Mouse (Mus musculus) midbrain, embryonic 16.5 days (tissue): ENCODE measurements around the gene Mrpl2. TPM values are rescaled to one million over a fixed set of nuclear protein-coding genes. Genes with fewer than 3 reads are reported as not detected.

ENCODE experiments used
- ATAC-seq: fragments of 200-750 bp; cut with Nextera tagmentation; 2 replicates; pipeline ENCODE4 v1.8.0; 2017; ENCODE audit warnings: moderate TSS enrichment
- H3K27ac ChIP-seq: fragments of 300-500 bp; sonication (generic); 2 replicates; pipeline ENCODE4 v1.5.1; 2014; ENCODE audit warnings: mild to moderate bottlenecking, low read length, mixed read lengths
- H3K27me3 ChIP-seq: fragments of 300-500 bp; sonication (generic); 2 replicates; pipeline ENCODE4 v1.6.1; 2014; ENCODE audit warnings: low read depth, low read length, mixed read lengths; ENCODE audit not compliant: control insufficient read depth, insufficient read depth
- H3K36me3 ChIP-seq: fragments of 300-500 bp; sonication (generic); 2 replicates; pipeline ENCODE4 v1.6.1; 2014; ENCODE audit warnings: mild to moderate bottlenecking, low read length, moderate library complexity, mixed read lengths; ENCODE audit not compliant: control insufficient read depth, insufficient read depth
- H3K4me1 ChIP-seq: fragments of 300-500 bp; sonication (generic); 2 replicates; pipeline ENCODE4 v1.6.1; 2014; ENCODE audit warnings: mild to moderate bottlenecking, low read length, mixed read lengths; ENCODE audit not compliant: control insufficient read depth, insufficient read depth
- H3K4me2 ChIP-seq: fragments of 300-500 bp; sonication (generic); 2 replicates; pipeline ENCODE4 v1.6.1; 2014; ENCODE audit warnings: mild to moderate bottlenecking, low read length, mixed read lengths
- H3K4me3 ChIP-seq: fragments of 300-500 bp; sonication (generic); 2 replicates; pipeline ENCODE4 v1.5.1; 2014; ENCODE audit warnings: low read depth, mild to moderate bottlenecking, low read length, moderate library complexity, mixed read lengths
- H3K9ac ChIP-seq: fragments of 300-500 bp; sonication (generic); 2 replicates; pipeline ENCODE4 v1.6.1; 2014; ENCODE audit warnings: low read depth, low read length, mixed read lengths
- H3K9me3 ChIP-seq: fragments of 300-500 bp; sonication (generic); replicated peaks from 2 replicates; pipeline ENCODE4 v1.6.1; 2014; ENCODE audit warnings: mild to moderate bottlenecking, low read length, mixed read lengths; ENCODE audit not compliant: control insufficient read depth, poor library complexity, severe bottlenecking
- WGBS: fragments of 180-500 bp; shearing (Covaris S2); extraction: QIAGEN DNeasy Blood & Tissue Kit; methylation state at CpG from one replicate; pipeline ENCODE4 v1.1.7; 2014; 5-methylcytosine and 5-hydroxymethylcytosine counted together
- polyA plus RNA-seq: library from polyadenylated mRNA; unstranded; fragments of >200 nt; fragmentation: Nextera tagmentation; extraction: Ambion mirVana; gene quantifications from 2 replicates; pipeline ENCODE4 v1.2.1, GENCODE M21; 2015

Mrpl2 gene
- polyA plus RNA-seq, 1 experiment from 2014 or later, result 60.8 TPM

DNA sequence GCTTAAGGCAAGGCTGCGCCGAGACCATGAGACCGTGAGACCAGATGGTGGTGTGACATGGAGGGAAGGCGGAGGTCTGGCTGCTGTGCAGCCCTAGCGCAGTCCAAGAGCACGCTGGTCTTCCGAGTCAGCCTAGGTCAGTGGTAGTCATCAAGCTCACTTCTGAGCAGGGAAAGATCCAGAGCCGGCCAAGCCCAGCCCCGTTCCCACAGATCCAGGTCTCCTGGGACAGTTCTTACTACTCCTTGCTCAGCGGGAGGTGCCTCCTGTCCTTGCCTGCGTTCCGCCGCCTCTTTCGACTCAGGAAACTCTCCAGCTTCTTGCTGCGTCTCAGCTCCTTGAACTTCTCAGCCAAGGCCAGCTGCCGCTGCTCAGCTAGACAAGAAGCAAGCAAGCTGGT is 21.7 kb downstream of the Mrpl2 start:
- peaks cover 46% of the 10 kb centered on the region for H3K36me3 ChIP-seq
- WGBS, result 95% methylated on average over 16 of the region's 16 CpGs
- no peak overlapping the region for H3K4me2 ChIP-seq

DNA sequence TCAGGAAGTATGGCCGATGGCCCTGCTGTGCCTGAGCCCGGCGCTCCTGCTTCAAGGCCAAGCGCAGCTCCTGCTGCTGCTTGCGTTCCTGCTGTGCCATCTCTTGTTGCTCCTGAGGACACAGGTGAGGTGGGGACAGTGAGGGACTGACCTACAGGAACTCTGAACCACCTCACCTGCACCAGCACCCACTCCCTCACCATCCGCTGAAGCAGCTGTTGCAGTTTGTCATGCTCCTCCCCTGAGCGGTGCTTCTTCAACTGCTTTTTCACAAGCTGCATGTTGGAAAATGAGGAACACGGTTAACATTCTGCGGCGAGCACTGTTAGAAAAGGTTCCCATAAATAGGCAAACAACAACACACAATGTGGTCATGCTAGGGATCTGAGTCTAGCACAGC is 23.9 kb downstream of the Mrpl2 start:
- Histone ChIP-seq H3K9me3 (no peaks in the 10 kb centered on the region), H3K27me3 (no peaks in the 10 kb centered on the region), H3K4me1 (peaks cover 18% of the 10 kb centered on the region), H3K4me3 (no peak overlapping the region), H3K9ac (no peak overlapping the region), H3K27ac (no peak overlapping the region), H3K4me2 (no peak overlapping the region), H3K36me3 (peaks cover 31% of the 10 kb centered on the region)
- ATAC-seq, result no peak
- 98% methylated on average over 10 of the region's 10 CpGs for WGBS

More for the DNA sequence above, 21.7 kb downstream of the Mrpl2 start:
- no peaks in the 10 kb centered on the region for H3K27me3 ChIP-seq
- peaks cover under 1% of the 10 kb centered on the region for H3K4me1 ChIP-seq
- H3K9me3 ChIP-seq, result no peaks in the 10 kb centered on the region
- no peak overlapping the region for H3K4me3 ChIP-seq
- ATAC-seq, result no peak
- H3K27ac ChIP-seq, result no peak overlapping the region
- H3K9ac ChIP-seq, result no peak overlapping the region

DNA sequence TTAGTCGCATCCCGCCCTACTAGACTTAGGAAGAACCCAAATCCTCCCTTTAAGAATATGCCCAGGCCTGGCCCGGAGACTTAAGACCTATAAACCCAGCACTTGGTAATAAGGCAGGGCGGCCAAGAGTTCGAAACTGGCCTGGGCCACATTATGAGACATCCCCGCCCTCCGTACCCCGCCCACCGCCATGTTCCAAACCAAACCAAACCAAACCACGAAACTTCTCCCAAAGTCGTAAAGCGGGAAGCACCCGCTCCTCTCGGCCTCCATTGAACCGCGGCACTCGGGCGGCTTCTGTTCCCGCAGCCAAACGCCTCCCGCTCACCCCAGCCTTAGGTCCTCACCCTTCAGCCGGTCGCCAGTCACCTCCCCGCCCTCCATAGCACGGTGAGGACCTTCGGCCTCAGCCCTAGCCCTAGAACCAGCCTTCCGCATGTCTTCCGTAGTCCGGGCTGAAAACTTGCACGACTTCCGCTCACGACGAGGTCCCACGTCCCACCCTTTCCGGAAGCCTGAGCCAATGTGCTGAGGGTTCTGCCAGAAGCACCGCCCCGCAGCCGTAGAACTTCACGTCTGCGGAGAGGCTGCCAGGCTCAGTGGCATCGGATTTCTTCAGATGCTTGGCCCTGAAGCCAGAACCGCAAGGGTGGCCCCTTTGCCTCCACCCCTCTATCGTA is 28.0 kb downstream of the Mrpl2 start, which contains the start of gene Rrp36:
Rrp36 (minus strand) TSS at position 503 of the 680 bp plus-strand sequence.
- under 1% methylated on average over 43 of the region's 43 CpGs for WGBS
- peak; percentile 91 for ATAC-seq
- Histone ChIP-seq H3K4me2 (peak within 1 kb of the TSS; percentile 89), H3K27ac (peak within 1 kb of the TSS; percentile 72), H3K4me1 (peaks cover 25% of the 10 kb centered on the region), H3K9me3 (no peaks in the 10 kb centered on the region), H3K36me3 (peaks cover 34% of the 10 kb centered on the region), H3K27me3 (no peaks in the 10 kb centered on the region), H3K4me3 (peak within 1 kb of the TSS; percentile 88), H3K9ac (peak within 1 kb of the TSS; percentile 69)

DNA sequence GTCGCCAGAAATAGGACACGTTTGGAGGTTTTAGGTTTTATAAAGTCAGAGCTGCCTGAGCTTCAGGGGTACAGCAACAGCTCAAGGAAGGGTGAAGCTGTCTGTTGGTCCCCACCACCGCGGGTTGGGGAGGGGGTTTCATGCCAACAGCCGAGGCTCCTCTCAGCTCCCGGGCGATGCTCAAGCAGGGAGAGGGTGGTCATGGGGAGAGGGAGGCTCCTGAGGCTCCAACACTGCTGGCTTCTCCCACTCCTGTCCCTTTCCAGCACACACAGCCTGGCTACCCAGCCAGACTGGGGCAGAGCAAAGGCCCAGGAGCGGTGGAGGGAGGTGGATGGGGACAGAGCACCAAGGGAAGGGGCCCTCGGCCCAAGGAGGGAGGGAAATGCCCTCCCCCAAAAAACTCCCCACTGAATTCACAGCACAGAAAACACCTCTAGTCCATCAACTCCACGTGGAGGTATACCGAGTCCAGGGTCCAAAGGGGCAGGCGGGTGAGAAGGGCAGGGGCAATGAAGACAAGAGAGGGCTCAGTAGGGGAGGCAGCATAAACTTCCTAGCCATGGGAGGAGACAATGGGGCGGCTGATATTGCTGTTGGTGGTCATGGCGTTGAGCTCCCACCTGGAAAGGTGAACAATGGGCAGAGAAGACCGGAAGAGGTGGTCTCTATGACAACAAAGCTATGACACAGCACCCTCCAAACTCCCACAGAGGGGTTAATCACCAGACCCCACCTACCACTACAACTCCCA is 28.7 kb downstream of the Mrpl2 start:
- no peaks in the 10 kb centered on the region for H3K27me3 ChIP-seq
- H3K27ac ChIP-seq, result peak overlapping the region; percentile 72
- ATAC-seq, result peak; percentile 46
- peak overlapping the region; percentile 89 for H3K4me2 ChIP-seq
- H3K4me1 ChIP-seq, result peaks cover 32% of the 10 kb centered on the region
- peak overlapping the region; percentile 88 for H3K4me3 ChIP-seq
- no peaks in the 10 kb centered on the region for H3K9me3 ChIP-seq
- peak overlapping the region; percentile 60 for H3K9ac ChIP-seq
- H3K36me3 ChIP-seq, result peaks cover 27% of the 10 kb centered on the region
- 17% methylated on average over 14 of the region's 15 CpGs for WGBS

DNA sequence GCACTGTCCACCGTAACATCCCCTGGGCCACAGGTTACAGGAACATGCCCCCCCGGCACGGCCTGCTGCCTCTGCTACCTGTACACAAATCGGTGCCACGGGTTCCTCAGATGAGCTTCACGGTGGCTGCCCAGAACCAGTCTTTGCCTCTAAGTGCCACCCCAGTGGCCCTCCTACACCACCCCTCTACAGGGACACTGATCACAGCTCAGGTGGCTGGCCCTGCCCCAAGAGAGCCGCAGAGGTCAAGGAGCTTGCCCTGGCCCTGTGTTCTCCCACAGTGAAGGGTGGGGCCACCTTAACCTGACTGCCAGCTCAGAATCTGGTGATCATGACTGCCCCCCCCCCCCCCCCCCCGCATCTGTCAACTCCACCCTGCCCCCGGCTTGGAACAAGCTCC is 32.4 kb downstream of the Mrpl2 start, which contains the start of gene Mea1:
Mea1 (plus strand) TSS at position 378 of the 400 bp plus-strand sequence.
- Histone ChIP-seq H3K9ac (peak within 1 kb of the TSS; percentile 82), H3K27ac (no peak within 1 kb of the TSS), H3K9me3 (no peaks in the 10 kb centered on the region), H3K36me3 (peaks cover 26% of the 10 kb centered on the region), H3K27me3 (no peaks in the 10 kb centered on the region), H3K4me3 (peak within 1 kb of the TSS; percentile 75), H3K4me1 (peaks cover 35% of the 10 kb centered on the region), H3K4me2 (peak within 1 kb of the TSS; percentile 77)
- WGBS, result 88% methylated on average over 8 of the region's 9 CpGs
- no peak for ATAC-seq

DNA sequence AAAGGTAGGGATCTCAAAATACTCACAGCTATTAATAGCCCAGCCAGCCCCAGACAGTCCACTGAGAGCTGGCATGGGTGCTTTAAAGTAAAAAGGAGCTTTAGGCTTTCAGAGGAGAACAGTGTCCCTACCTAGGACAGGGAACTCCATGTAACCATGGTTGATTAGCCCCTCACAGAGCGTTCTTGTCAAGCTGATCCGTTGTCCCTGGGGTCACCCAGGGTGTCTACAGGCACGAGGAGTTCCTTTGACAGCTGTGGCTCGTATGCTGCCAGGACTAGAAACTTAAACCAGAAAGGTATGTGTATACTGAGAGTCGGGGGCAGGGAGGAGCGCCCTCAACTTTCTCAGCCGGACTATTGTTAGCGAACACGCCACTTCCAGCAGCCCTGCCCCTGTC is 32.9 kb downstream of the Mrpl2 start:
- Histone ChIP-seq H3K4me3 (no peak overlapping the region), H3K9ac (no peak overlapping the region), H3K27me3 (no peaks in the 10 kb centered on the region), H3K4me2 (peak overlapping the region; percentile 77; the same call in 1 of the 2 replicates), H3K36me3 (peaks cover 31% of the 10 kb centered on the region), H3K4me1 (peaks cover 32% of the 10 kb centered on the region), H3K9me3 (no peaks in the 10 kb centered on the region), H3K27ac (no peak overlapping the region)
- 66% methylated on average over 9 of the region's 9 CpGs for WGBS
- ATAC-seq, result no peak

DNA sequence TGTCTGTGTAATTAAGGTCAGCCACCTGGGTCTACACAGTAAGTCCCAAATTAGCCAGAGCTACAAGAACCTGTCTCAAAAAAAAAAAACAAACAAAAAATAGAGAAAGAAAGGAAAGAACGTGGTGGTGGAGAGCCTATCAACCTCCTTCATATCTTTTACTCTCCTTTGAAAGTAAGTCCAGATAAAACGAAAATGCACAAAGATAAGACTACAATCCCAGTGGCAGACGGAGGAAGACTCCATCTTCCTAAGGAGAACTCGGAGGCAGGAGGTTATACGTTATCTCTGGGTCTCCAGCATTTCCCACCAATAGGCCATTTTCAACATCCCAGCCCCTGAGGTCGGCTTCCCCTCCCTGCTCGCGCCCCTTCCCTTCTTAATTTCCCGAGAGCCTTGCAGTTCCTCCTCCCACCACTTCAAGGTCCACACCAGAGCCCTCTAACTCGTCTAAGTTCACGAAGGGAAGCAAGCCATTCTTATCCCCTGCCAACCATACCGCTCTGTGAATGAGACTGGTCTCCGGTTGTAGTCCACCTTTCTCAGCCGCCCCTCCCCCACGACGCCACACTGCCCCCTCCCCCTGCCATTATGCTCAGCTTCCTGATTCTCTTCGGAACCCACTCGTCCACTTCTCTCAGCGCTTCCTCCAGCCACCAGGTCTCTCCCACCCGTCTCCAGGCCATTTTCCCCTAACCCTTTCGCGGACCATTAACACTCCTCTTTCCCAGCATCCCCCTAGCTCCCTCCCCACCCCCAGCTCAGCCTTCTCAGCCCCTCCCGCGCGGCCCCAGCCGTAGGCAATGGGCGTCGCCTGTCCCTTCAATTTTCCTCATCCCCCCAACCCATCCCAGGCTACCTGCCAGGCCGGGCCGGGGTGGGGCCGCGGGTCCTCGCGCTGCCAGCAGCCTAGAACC is 34.1 kb downstream of the Mrpl2 start:
- Histone ChIP-seq H3K36me3 (peaks cover 32% of the 10 kb centered on the region), H3K4me3 (peak overlapping the region; percentile 75)
- ATAC-seq, result peak; percentile 60

DNA sequence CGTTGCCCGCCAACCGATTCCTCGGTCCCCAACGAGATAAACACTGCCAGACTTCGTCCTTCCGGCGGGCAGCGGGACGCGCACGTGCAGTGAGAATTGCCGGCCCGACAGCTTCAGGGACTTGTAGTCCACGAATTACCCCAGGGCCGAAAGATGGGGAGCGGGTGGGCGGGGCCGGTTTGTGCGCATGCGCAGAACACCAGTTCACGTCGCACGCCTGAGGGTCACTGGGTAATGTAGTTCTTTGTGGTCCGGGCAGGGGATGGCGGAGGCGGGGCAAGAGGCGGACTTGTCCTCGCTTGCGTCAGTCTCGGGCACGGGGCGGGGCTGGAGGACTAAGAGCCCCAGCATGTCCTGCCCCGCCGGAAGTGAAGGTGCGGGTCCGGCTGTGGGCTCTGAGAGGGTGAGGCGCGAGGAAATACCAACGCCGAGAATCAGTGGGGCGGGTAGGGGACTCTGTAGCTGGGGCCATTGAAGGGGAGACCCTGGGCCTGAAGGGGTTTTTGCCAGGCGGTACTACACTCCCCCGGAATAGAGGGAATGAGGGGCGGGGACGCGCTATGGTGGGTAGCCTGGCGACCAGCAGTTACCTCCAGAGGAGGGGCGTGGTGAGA is 34.8 kb downstream of the Mrpl2 start, which contains the start of gene Klhdc3:
Klhdc3 (minus strand) TSS at position 155 of the 614 bp plus-strand sequence.
- 0% methylated on average over 45 of the region's 49 CpGs for WGBS
- peak within 1 kb of the TSS; percentile 97 for H3K4me2 ChIP-seq
- ATAC-seq, result peak; percentile 97
- peaks cover 35% of the 10 kb centered on the region for H3K36me3 ChIP-seq
- no peaks in the 10 kb centered on the region for H3K27me3 ChIP-seq
- peak within 1 kb of the TSS; percentile 88 for H3K27ac ChIP-seq
- peak within 1 kb of the TSS; percentile 75 for H3K4me3 ChIP-seq
- peaks cover 25% of the 10 kb centered on the region for H3K4me1 ChIP-seq
- peak within 1 kb of the TSS; percentile 82 for H3K9ac ChIP-seq
- H3K9me3 ChIP-seq, result no peaks in the 10 kb centered on the region

More for the DNA sequence above, 34.1 kb downstream of the Mrpl2 start:
- Histone ChIP-seq H3K9ac (peak overlapping the region; percentile 82), H3K4me1 (peaks cover 25% of the 10 kb centered on the region), H3K9me3 (no peaks in the 10 kb centered on the region), H3K4me2 (peak overlapping the region; percentile 77), H3K27ac (peak overlapping the region; percentile 88), H3K27me3 (no peaks in the 10 kb centered on the region)
- 1% methylated on average over 34 of the region's 34 CpGs for WGBS
